Mouse (Mus musculus) kidney, postnatal 36 days (tissue): Measurements from ENCODE around the gene Pdik1l.

Experiments used
- DNase-seq, 2 experiments: peaks; one replicate each; pipeline ENCODE4 v3.0.0; 2021 to 2022; ENCODE audit warnings: mixed read lengths in 2 of 2

The Pdik1l gene

GRCm38 (mm10) chr4:134287575-134288025, at the start of gene Pdik1l:
Gene Pdik1l, minus strand, starts transcription at chr4:134287895.
- peak; percentile 79 to 82 for DNase-seq

GRCm38 (mm10) chr4:134330281-134330680, 42.6 kb upstream of the Pdik1l start:
- peak; percentile 75 to 86 for DNase-seq

GRCm38 (mm10) chr4:134328832-134329231, 41.1 kb upstream of the Pdik1l start:
- no peak for DNase-seq

- peak; percentile 58 to 74 for DNase-seq
These were observed 40.5 kb upstream of the Pdik1l start for GRCm38 (mm10) chr4:134328151-134328550.

GRCm38 (mm10) chr4:134326859-134327530, 39.3 kb upstream of the Pdik1l start:
- DNase-seq: peak; percentile 84 to 92

GRCm38 (mm10) chr4:134324655-134325054, 37.0 kb upstream of the Pdik1l start:
- DNase-seq: peak; percentile 90 to 92

GRCm38 (mm10) chr4:134321524-134321923, 33.8 kb upstream of the Pdik1l start:
- peak in 1 of 2 experiments; percentile 52 for DNase-seq

- DNase-seq: no peak
These were observed 32.0 kb upstream of the Pdik1l start for GRCm38 (mm10) chr4:134319674-134320073.

GRCm38 (mm10) chr4:134319074-134319473, 31.4 kb upstream of the Pdik1l start:
- DNase-seq: no peak

- peak; percentile 44 to 77 for DNase-seq
These were observed 28.7 kb upstream of the Pdik1l start for GRCm38 (mm10) chr4:134316390-134316789.

GRCm38 (mm10) chr4:134315470-134315869, 27.8 kb upstream of the Pdik1l start:
- no peak for DNase-seq

GRCm38 (mm10) chr4:134314876-134315275, 27.2 kb upstream of the Pdik1l start, which contains the start of gene Trim63:
Gene Trim63, plus strand, starts transcription at chr4:134315120.
- DNase-seq: no peak

- no peak for DNase-seq
These were observed 26.5 kb upstream of the Pdik1l start for GRCm38 (mm10) chr4:134314081-134314655.

- DNase-seq: peak in 1 of 2 experiments; percentile 44
These were observed 25.2 kb upstream of the Pdik1l start for GRCm38 (mm10) chr4:134312901-134313300.

- no peak for DNase-seq
These were observed 24.6 kb upstream of the Pdik1l start for GRCm38 (mm10) chr4:134312341-134312740.

- no peak for DNase-seq
These were observed 24.1 kb upstream of the Pdik1l start for GRCm38 (mm10) chr4:134311784-134312183.

- no peak for DNase-seq
These were observed 23.0 kb upstream of the Pdik1l start for GRCm38 (mm10) chr4:134310656-134311055.

- DNase-seq: peak; percentile 74
These were observed 22.4 kb upstream of the Pdik1l start for GRCm38 (mm10) chr4:134310106-134310505.

GRCm38 (mm10) chr4:134307367-134308072, 19.8 kb upstream of the Pdik1l start:
- DNase-seq: peak; percentile 79 to 90

- no peak for DNase-seq
These were observed 19.3 kb upstream of the Pdik1l start for GRCm38 (mm10) chr4:134306963-134307362.

- no peak for DNase-seq
These were observed 14.4 kb upstream of the Pdik1l start for GRCm38 (mm10) chr4:134302084-134302483.

GRCm38 (mm10) chr4:134300316-134300715, 12.6 kb upstream of the Pdik1l start:
- no peak for DNase-seq

GRCm38 (mm10) chr4:134299498-134299810, 11.8 kb upstream of the Pdik1l start:
- no peak for DNase-seq
